Mouse (Mus musculus): ENCODE data around the gene Hdac8.

Gene Hdac8

GRCm38 (mm10) chrX:102504644-102505481 is at the start of gene Hdac8:
Gene Hdac8 (minus strand): TSS chrX:102505359.
- peak; percentile 47 for DNase-seq (ENCODE audit: low read depth, low spot score)

GRCm38 (mm10) chrX:102509205-102509604 is 4.0 kb upstream of the Hdac8 start:
- no peak for DNase-seq (ENCODE audit: low read depth, low spot score)

GRCm38 (mm10) chrX:102504179-102504578 is 980 bp downstream of the Hdac8 start:
- no peak for DNase-seq (ENCODE audit: low read depth, low spot score)

GRCm38 (mm10) chrX:102493992-102494730 is 11.0 kb downstream of the Hdac8 start:
- peak; percentile 6 for DNase-seq (ENCODE audit: low read depth, low spot score)

GRCm38 (mm10) chrX:102485575-102485974 is 19.6 kb downstream of the Hdac8 start:
- no peak for DNase-seq (ENCODE audit: low read depth, low spot score)

- DNase-seq (ENCODE audit: low read depth, low spot score), result no peak
These were observed 25.5 kb downstream of the Hdac8 start for GRCm38 (mm10) chrX:102479665-102480064.

- DNase-seq (ENCODE audit: low read depth, low spot score), result peak; percentile 39
These were observed 26.2 kb downstream of the Hdac8 start for GRCm38 (mm10) chrX:102478965-102479364.

- no peak for DNase-seq (ENCODE audit: low read depth, low spot score)
These were observed 26.7 kb downstream of the Hdac8 start for GRCm38 (mm10) chrX:102478481-102478880.

GRCm38 (mm10) chrX:102476784-102477183 is 28.4 kb downstream of the Hdac8 start:
- DNase-seq (ENCODE audit: low read depth, low spot score), result peak; percentile 64

- DNase-seq (ENCODE audit: low read depth, low spot score), result no peak
These were observed 29.6 kb downstream of the Hdac8 start for GRCm38 (mm10) chrX:102475555-102475954.

- DNase-seq (ENCODE audit: low read depth, low spot score), result peak; percentile 29
These were observed 86.6 kb downstream of the Hdac8 start for GRCm38 (mm10) chrX:102418343-102419127.

GRCm38 (mm10) chrX:102416972-102417371 is 88.2 kb downstream of the Hdac8 start:
- DNase-seq (ENCODE audit: low read depth, low spot score), result no peak

GRCm38 (mm10) chrX:102416386-102416785 is 88.8 kb downstream of the Hdac8 start:
- DNase-seq (ENCODE audit: low read depth, low spot score), result peak; percentile 1

- no peak for DNase-seq (ENCODE audit: low read depth, low spot score)
These were observed 120.4 kb downstream of the Hdac8 start for GRCm38 (mm10) chrX:102384765-102385164.

GRCm38 (mm10) chrX:102383151-102383550 is 122.0 kb downstream of the Hdac8 start:
- DNase-seq (ENCODE audit: low read depth, low spot score), result no peak

GRCm38 (mm10) chrX:102366510-102366909 is 138.6 kb downstream of the Hdac8 start:
- DNase-seq (ENCODE audit: low read depth, low spot score), result no peak

GRCm38 (mm10) chrX:102362244-102362643 is 142.9 kb downstream of the Hdac8 start:
- DNase-seq (ENCODE audit: low read depth, low spot score), result no peak

- no peak for DNase-seq (ENCODE audit: low read depth, low spot score)
These were observed 151.7 kb downstream of the Hdac8 start for GRCm38 (mm10) chrX:102353412-102353811.

GRCm38 (mm10) chrX:102349843-102350731 is 155.1 kb downstream of the Hdac8 start:
- peak; percentile 4 for DNase-seq (ENCODE audit: low read depth, low spot score)

- peak; percentile 20 for DNase-seq (ENCODE audit: low read depth, low spot score)
These were observed 156.2 kb downstream of the Hdac8 start for GRCm38 (mm10) chrX:102348886-102349486.
